Mouse (Mus musculus): ENCODE results near the gene Dixdc1. TPM values are rescaled to one million over a fixed set of nuclear protein-coding genes. Genes with fewer than 3 reads are reported as not detected.

Dixdc1 gene
- polyA plus RNA-seq, 1 experiment from 2014 or later, result 29.7 TPM

- Histone ChIP-seq H3K27ac (ENCODE audit: low read length) (no peak overlapping the region), H3K4me3 (replicated peaks; ENCODE audit: low read length) (no peak overlapping the region), H3K4me1 (replicated peaks; ENCODE audit: control insufficient read depth, insufficient read depth, low read length) (no peaks in the 10 kb centered on the region), H3K9me3 (ENCODE audit: control insufficient read depth, low read length) (no peaks in the 10 kb centered on the region), H3K36me3 (ENCODE audit: control insufficient read depth, insufficient read depth) (no peaks in the 10 kb centered on the region), H3K9ac (replicated peaks; ENCODE audit: low read depth, low read length) (no peak overlapping the region), H3K4me2 (ENCODE audit: low read length) (no peak overlapping the region), H3K27me3 (replicated peaks; ENCODE audit: control insufficient read depth, insufficient read depth, low read length) (no peaks in the 10 kb centered on the region)
- ATAC-seq, result no peak
- 82% methylated on average over 4 of the region's 4 CpGs for WGBS
Measured at GRCm38 (mm10) chr9:50711337-50711736, 28.0 kb downstream of the Dixdc1 start.

- Histone ChIP-seq H3K4me1 (replicated peaks; ENCODE audit: control insufficient read depth, insufficient read depth, low read length) (no peaks in the 10 kb centered on the region), H3K27me3 (replicated peaks; ENCODE audit: control insufficient read depth, insufficient read depth, low read length) (no peaks in the 10 kb centered on the region), H3K4me2 (ENCODE audit: low read length) (no peak overlapping the region), H3K9ac (replicated peaks; ENCODE audit: low read depth, low read length) (no peak overlapping the region), H3K4me3 (replicated peaks; ENCODE audit: low read length) (no peak overlapping the region), H3K9me3 (ENCODE audit: control insufficient read depth, low read length) (no peaks in the 10 kb centered on the region), H3K27ac (ENCODE audit: low read length) (no peak overlapping the region), H3K36me3 (ENCODE audit: control insufficient read depth, insufficient read depth) (no peaks in the 10 kb centered on the region)
- 0 out of 2 replicates have a peak, but pooled peaks have one; percentile 61 for ATAC-seq
- WGBS, result 32% methylated on average over 2 of the region's 2 CpGs
Measured at GRCm38 (mm10) chr9:50709108-50709507, 30.2 kb downstream of the Dixdc1 start.

GRCm38 (mm10) chr9:50704907-50705306 lies 34.4 kb downstream of the Dixdc1 start:
- 40% methylated on average over 6 of the region's 6 CpGs for WGBS
- Histone ChIP-seq H3K4me1 (replicated peaks; ENCODE audit: control insufficient read depth, insufficient read depth, low read length) (no peaks in the 10 kb centered on the region; the same call in 1 of the 2 replicates), H3K4me3 (replicated peaks; ENCODE audit: low read length) (no peak overlapping the region), H3K27me3 (replicated peaks; ENCODE audit: control insufficient read depth, insufficient read depth, low read length) (0 out of 2 replicates have a peak, but pooled peaks cover 4% of the 10 kb centered on the region), H3K9ac (replicated peaks; ENCODE audit: low read depth, low read length) (no peak overlapping the region), H3K9me3 (ENCODE audit: control insufficient read depth, low read length) (no peaks in the 10 kb centered on the region), H3K36me3 (ENCODE audit: control insufficient read depth, insufficient read depth) (no peaks in the 10 kb centered on the region), H3K27ac (ENCODE audit: low read length) (no peak overlapping the region), H3K4me2 (ENCODE audit: low read length) (no peak overlapping the region)
- ATAC-seq, result no peak

- 62% methylated on average over 11 of the region's 11 CpGs for WGBS
- no peak overlapping the region for H3K4me3 ChIP-seq (replicated peaks; ENCODE audit: low read length)
- H3K9me3 ChIP-seq (ENCODE audit: control insufficient read depth, low read length), result no peaks in the 10 kb centered on the region
- peaks cover 19% of the 10 kb centered on the region for H3K4me1 ChIP-seq (replicated peaks; ENCODE audit: control insufficient read depth, insufficient read depth, low read length)
- no peak overlapping the region for H3K9ac ChIP-seq (replicated peaks; ENCODE audit: low read depth, low read length)
- 0 out of 2 replicates have a peak, but pooled peaks cover 4% of the 10 kb centered on the region for H3K27me3 ChIP-seq (replicated peaks; ENCODE audit: control insufficient read depth, insufficient read depth, low read length)
- H3K36me3 ChIP-seq (ENCODE audit: control insufficient read depth, insufficient read depth), result no peaks in the 10 kb centered on the region
- H3K27ac ChIP-seq (ENCODE audit: low read length), result no peak overlapping the region
- no peak for ATAC-seq
- no peak overlapping the region for H3K4me2 ChIP-seq (ENCODE audit: low read length)
Measured at GRCm38 (mm10) chr9:50700921-50701691, 38.2 kb downstream of the Dixdc1 start.

- peak; percentile 51 for ATAC-seq
- peak overlapping the region; percentile 75 for H3K4me3 ChIP-seq (replicated peaks; ENCODE audit: low read length)
- H3K9me3 ChIP-seq (ENCODE audit: control insufficient read depth, low read length), result no peaks in the 10 kb centered on the region
- peak overlapping the region; percentile 69 for H3K27ac ChIP-seq (ENCODE audit: low read length)
- no peaks in the 10 kb centered on the region for H3K36me3 ChIP-seq (ENCODE audit: control insufficient read depth, insufficient read depth)
- 0 out of 2 replicates have a peak, but pooled peaks cover 4% of the 10 kb centered on the region for H3K27me3 ChIP-seq (replicated peaks; ENCODE audit: control insufficient read depth, insufficient read depth, low read length)
- peaks cover 19% of the 10 kb centered on the region for H3K4me1 ChIP-seq (replicated peaks; ENCODE audit: control insufficient read depth, insufficient read depth, low read length)
- H3K4me2 ChIP-seq (ENCODE audit: low read length), result peak overlapping the region; percentile 75
- peak overlapping the region; percentile 89 for H3K9ac ChIP-seq (replicated peaks; ENCODE audit: low read depth, low read length)
- under 1% methylated on average over 66 of the region's 70 CpGs for WGBS
Measured at GRCm38 (mm10) chr9:50698418-50699409, 40.6 kb downstream of the Dixdc1 start.

- Histone ChIP-seq H3K9ac (replicated peaks; ENCODE audit: low read depth, low read length) (peak overlapping the region; percentile 65), H3K36me3 (ENCODE audit: control insufficient read depth, insufficient read depth) (no peaks in the 10 kb centered on the region), H3K4me2 (ENCODE audit: low read length) (peak overlapping the region; percentile 75), H3K4me3 (replicated peaks; ENCODE audit: low read length) (peak overlapping the region; percentile 75), H3K27ac (ENCODE audit: low read length) (peak overlapping the region; percentile 65), H3K9me3 (ENCODE audit: control insufficient read depth, low read length) (no peaks in the 10 kb centered on the region), H3K4me1 (replicated peaks; ENCODE audit: control insufficient read depth, insufficient read depth, low read length) (peaks cover 22% of the 10 kb centered on the region), H3K27me3 (replicated peaks; ENCODE audit: control insufficient read depth, insufficient read depth, low read length) (0 out of 2 replicates have a peak, but pooled peaks cover 4% of the 10 kb centered on the region)
- ATAC-seq, result peak; percentile 92
- WGBS, result under 1% methylated on average over 12 of the region's 12 CpGs
Measured at GRCm38 (mm10) chr9:50697706-50698041, 41.6 kb downstream of the Dixdc1 start.

- no peak for ATAC-seq
- Histone ChIP-seq H3K36me3 (ENCODE audit: control insufficient read depth, insufficient read depth) (no peaks in the 10 kb centered on the region), H3K4me2 (ENCODE audit: low read length) (peak overlapping the region; percentile 75), H3K9me3 (ENCODE audit: control insufficient read depth, low read length) (no peaks in the 10 kb centered on the region), H3K9ac (replicated peaks; ENCODE audit: low read depth, low read length) (peak overlapping the region; percentile 65), H3K4me1 (replicated peaks; ENCODE audit: control insufficient read depth, insufficient read depth, low read length) (peaks cover 24% of the 10 kb centered on the region), H3K27me3 (replicated peaks; ENCODE audit: control insufficient read depth, insufficient read depth, low read length) (0 out of 2 replicates have a peak, but pooled peaks cover 4% of the 10 kb centered on the region), H3K4me3 (replicated peaks; ENCODE audit: low read length) (peak overlapping the region; percentile 75), H3K27ac (ENCODE audit: low read length) (peak overlapping the region; percentile 65)
- 45% methylated on average over 12 of the region's 12 CpGs for WGBS
Measured at GRCm38 (mm10) chr9:50696851-50697705, 42.2 kb downstream of the Dixdc1 start.

GRCm38 (mm10) chr9:50695153-50695552 lies 44.2 kb downstream of the Dixdc1 start:
- no peak overlapping the region for H3K27ac ChIP-seq (ENCODE audit: low read length)
- 0 out of 2 replicates have a peak, but pooled peaks cover 2% of the 10 kb centered on the region for H3K27me3 ChIP-seq (replicated peaks; ENCODE audit: control insufficient read depth, insufficient read depth, low read length)
- no peaks in the 10 kb centered on the region for H3K9me3 ChIP-seq (ENCODE audit: control insufficient read depth, low read length)
- no peak overlapping the region for H3K4me3 ChIP-seq (replicated peaks; ENCODE audit: low read length)
- H3K9ac ChIP-seq (replicated peaks; ENCODE audit: low read depth, low read length), result no peak overlapping the region
- peaks cover 24% of the 10 kb centered on the region for H3K4me1 ChIP-seq (replicated peaks; ENCODE audit: control insufficient read depth, insufficient read depth, low read length)
- WGBS, result 83% methylated on average over 6 of the region's 6 CpGs
- ATAC-seq, result no peak
- H3K4me2 ChIP-seq (ENCODE audit: low read length), result no peak overlapping the region
- H3K36me3 ChIP-seq (ENCODE audit: control insufficient read depth, insufficient read depth), result no peaks in the 10 kb centered on the region

Data from forebrain, embryonic 16.5 days (tissue).